Mouse (Mus musculus) bone marrow, adult 2 months (tissue): Measurements from ENCODE around the gene Cfap77. TPM values are rescaled to one million over a fixed set of nuclear protein-coding genes. Genes with fewer than 3 reads are reported as not detected.

Experiments
- H3K27ac ChIP-seq: fragments of 200-500 bp; 2 replicates; pipeline ENCODE4 v1.5.1; 2012; ENCODE audit warnings: low read depth, mild to moderate bottlenecking, control low read depth, inconsistent platforms, low read length; ENCODE audit not compliant: control insufficient read depth, poor library complexity, insufficient read depth
- H3K4me1 ChIP-seq: fragments of 200-500 bp; 2 replicates; pipeline ENCODE4 v1.6.1; 2011; ENCODE audit warnings: low read length; ENCODE audit not compliant: control insufficient read depth, insufficient read depth
- H3K4me3 ChIP-seq: fragments of 200-500 bp; replicated peaks from 2 replicates; pipeline ENCODE3; 2011; ENCODE audit warnings: mild to moderate bottlenecking, low read depth, low read length, control low read depth; ENCODE audit not compliant: control insufficient read depth
- CTCF ChIP-seq: fragments of 200-500 bp; IDR thresholded peaks from 2 replicates; pipeline ENCODE4 v1.5.1; 2011; ENCODE audit warnings: low read length, control low read depth; ENCODE audit not compliant: control insufficient read depth, insufficient read depth
- POLR2A ChIP-seq: fragments of 200-500 bp; IDR thresholded peaks from 2 replicates; pipeline ENCODE4 v1.6.1; 2011; ENCODE audit warnings: low read depth, mild to moderate bottlenecking, control low read depth, low read length, borderline replicate concordance; ENCODE audit not compliant: control insufficient read depth
- WGBS: fragments of 180-500 bp; shearing (Covaris S2); methylation state at CpG from one replicate; pipeline ENCODE4 v1.1.7; 2018; 5-methylcytosine and 5-hydroxymethylcytosine counted together
- polyA plus RNA-seq: library from polyadenylated mRNA; stranded (reverse); fragments of >200 nt; gene quantifications from 2 replicates; pipeline ENCODE4 v1.2.4, GENCODE M21; 2011; ENCODE audit warnings: low replicate concordance; ENCODE audit not compliant: missing spikeins, insufficient read depth, insufficient read length

Gene Cfap77
- polyA plus RNA-seq, 1 experiment: not detected

DNA sequence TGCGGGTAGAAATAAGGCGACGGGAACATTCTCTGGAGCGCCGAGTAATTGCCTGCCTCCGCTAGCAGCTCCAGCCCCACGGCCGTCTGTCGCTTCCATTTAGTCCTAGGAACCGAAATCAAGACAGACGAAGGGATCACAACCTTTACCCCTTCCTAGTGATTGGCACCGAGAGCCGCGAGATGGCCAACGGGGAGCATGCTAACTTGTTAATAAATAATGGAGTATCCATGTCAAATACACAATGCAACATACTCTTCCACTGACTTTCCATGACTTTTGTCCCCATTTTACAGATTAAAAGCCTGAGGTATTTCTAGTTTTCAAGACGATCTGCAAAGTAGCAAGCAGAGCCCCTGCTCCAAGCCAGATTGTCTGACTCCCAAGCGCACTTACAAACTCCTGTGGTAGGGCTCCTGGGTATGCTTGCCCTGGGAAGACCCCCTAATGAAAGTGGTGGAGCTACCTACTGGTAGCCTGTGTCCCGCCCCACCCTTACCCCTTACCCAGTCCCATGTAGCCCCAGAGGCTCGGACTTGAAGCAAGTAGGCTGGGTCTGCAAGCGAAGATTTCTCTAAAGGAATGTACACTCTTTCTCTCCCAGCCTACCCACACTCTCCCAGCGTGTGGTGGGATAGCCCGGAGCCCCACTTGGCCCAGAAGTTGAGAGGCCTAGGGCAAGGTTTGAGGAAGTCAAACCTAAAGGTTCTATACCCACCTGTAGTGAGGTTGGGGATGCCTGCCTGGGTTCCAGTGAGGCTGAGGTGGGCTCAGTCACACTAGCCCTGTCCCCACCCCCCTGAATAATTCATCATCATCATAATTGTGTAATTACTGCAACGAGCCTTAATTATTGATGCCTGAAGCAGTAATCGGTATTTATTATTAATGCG lies 144.8 kb downstream of the Cfap77 start:
- Histone ChIP-seq H3K4me3 (no peak overlapping the region), H3K27ac (no peak overlapping the region), H3K4me1 (no peaks in the 10 kb centered on the region)
- WGBS: 16% methylated on average over 25 of the region's 25 CpGs
- TF ChIP-seq CTCF (no peak), POLR2A (no peak)

DNA sequence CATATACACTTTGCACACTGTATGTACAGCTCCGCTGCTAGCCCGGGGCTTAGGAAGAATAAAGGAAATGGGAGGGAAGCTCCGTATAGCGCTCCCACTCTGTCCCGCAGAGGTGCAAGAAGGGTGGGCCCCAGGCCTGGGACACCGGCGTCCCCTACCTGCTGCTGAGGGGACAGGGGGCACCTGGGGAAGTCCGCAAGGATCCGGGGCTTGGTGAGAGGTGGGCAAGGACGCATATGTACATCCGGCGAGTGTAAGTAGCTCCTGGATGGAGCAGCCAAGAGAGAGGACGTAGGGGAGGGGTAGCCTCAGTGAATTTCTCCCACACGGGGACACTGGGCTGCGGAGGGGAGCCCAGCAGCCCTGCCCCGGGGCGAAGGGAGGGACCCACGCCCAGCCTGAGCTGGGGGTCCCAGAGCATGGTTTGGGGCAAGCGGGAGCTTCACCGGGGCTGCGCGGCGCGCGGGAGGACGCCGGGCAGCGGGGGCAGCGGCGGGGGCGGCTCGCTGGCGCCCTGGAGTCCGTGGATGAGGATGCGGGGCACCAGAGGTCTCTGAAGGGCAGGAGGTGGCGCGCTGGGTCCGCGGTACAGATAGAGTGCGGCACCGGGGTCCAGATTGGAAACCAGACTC lies 145.6 kb downstream of the Cfap77 start:
- no peak overlapping the region for H3K27ac ChIP-seq
- no peak overlapping the region for H3K4me3 ChIP-seq
- TF ChIP-seq POLR2A (no peak), CTCF (no peak)
- H3K4me1 ChIP-seq: no peaks in the 10 kb centered on the region
- WGBS: 6% methylated on average over 40 of the region's 41 CpGs

DNA sequence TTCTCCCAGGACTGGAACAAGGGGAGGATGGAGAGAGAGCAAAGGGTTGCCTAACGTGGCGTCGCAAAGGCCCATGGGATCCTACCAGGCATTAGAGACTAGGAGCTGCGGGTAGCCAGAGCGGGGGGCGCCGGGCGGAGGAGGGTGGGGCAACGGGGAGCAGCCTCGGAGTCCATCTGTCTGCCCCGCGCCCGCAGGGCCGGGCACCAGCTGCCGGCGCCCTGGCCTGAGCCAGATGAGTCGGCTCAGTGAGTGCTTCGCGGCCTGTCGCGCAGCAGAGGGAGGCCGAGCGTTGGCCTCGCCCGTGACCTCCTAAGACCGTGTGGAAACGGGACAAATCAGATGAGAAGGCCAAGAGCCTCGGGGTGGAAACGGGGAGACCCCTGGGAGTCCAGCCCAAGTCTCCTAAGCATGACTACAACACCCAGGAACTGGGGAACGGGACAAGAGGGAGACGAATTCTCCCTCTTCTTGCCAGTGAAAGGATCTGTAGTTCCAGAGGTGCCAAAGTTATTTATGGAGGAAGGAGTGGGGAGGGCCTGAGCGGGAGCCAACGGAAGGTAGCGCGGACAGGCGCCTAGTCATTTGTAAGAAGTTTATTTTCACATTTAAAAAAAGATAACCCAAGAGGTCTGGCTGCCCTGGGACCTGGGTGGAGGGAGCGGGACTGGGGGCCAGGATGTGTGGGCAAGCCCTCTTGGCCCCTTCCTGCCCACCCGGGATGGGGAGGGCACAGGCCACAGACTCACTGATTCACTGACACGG lies 146.3 kb downstream of the Cfap77 start:
- H3K4me1 ChIP-seq: no peaks in the 10 kb centered on the region
- TF ChIP-seq POLR2A: no peak
- no peak for TF ChIP-seq CTCF
- no peak overlapping the region for H3K27ac ChIP-seq
- 2% methylated on average over 39 of the region's 39 CpGs for WGBS
- no peak overlapping the region for H3K4me3 ChIP-seq

DNA sequence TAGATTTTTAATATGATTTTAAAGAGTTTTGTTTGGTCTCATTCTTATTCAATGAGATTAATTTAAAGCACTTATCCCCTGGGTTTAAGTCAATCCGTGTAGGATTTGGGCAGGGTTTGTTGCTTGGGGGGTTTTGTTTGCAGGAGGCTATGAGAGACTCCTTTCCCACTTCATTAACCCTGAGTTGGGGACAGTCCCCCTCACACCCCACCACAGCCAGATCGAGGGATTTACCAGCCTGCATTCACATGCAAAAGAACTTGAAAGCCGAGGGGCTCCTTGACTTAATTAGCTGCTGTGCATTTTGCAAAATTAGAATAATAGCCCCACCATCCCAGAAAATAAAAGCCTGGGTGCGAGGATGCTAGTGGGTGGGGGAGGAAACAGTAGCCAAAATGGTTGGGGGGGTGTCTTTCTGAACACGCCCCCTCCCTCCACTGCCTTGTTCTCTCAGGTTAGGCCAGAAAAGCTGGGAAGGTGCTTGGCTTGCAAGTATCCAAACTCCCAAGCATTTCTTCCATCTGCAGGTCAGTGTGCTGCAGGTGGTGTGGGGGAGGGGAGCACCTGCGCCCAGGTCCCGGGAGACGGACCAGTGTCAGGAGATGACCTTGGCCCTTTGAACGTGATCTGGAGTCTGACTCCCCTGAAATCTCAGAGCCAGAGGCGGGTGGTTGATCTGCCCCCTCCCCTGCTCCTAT lies 147.0 kb downstream of the Cfap77 start:
- 30% methylated on average over 10 of the region's 10 CpGs for WGBS
- TF ChIP-seq POLR2A (no peak), CTCF (no peak)
- no peaks in the 10 kb centered on the region for H3K4me1 ChIP-seq

DNA sequence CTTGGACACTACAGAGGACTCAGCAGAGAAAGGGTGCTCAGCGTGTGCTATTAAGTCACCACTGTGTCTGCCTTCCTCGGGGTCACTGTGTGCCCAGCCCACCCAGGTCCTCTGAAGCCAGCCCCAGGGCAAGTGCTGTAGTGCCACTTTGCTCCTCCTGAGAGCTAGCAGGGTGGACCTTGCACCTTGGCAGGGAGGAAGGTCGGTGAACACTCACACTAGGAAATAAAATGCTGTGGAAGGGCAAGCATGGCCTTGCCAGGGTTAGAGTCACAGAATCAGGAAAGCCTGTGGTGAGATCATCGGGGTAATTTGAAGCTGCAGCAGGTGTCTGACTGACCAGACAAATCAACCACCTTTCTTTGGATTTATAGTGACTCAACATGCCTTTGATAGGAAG lies 149.3 kb downstream of the Cfap77 start:
- Histone ChIP-seq H3K4me3 (no peak overlapping the region), H3K4me1 (no peaks in the 10 kb centered on the region), H3K27ac (no peak overlapping the region)
- TF ChIP-seq CTCF (no peak), POLR2A (no peak)
- 79% methylated on average over 4 of the region's 4 CpGs for WGBS

More for the DNA sequence above, 147.0 kb downstream of the Cfap77 start:
- H3K27ac ChIP-seq: no peak overlapping the region
- no peak overlapping the region for H3K4me3 ChIP-seq

DNA sequence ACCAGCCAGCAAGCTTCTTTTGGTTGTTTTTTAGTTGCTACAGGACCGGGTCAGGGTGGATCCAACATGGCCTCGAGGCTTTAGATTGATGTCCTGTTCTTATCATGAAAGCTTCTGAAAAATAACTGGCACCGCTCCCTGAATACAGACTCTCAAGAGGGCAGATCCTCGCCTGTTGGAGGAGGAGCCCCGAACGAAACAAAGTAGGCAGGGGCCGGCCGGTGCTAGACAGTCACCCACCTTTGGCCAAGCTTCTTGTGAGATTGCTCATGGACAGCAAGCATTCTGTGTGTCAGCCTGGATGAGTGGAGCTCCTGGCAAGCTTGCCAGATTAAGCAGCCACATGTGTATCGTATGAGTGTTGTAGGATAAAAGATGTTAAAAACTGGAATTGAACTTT lies 150.1 kb downstream of the Cfap77 start:
- no peak overlapping the region for H3K4me3 ChIP-seq
- no peaks in the 10 kb centered on the region for H3K4me1 ChIP-seq
- WGBS: 90% methylated on average over 9 of the region's 9 CpGs
- no peak overlapping the region for H3K27ac ChIP-seq
- no peak for TF ChIP-seq CTCF
- no peak for TF ChIP-seq POLR2A

DNA sequence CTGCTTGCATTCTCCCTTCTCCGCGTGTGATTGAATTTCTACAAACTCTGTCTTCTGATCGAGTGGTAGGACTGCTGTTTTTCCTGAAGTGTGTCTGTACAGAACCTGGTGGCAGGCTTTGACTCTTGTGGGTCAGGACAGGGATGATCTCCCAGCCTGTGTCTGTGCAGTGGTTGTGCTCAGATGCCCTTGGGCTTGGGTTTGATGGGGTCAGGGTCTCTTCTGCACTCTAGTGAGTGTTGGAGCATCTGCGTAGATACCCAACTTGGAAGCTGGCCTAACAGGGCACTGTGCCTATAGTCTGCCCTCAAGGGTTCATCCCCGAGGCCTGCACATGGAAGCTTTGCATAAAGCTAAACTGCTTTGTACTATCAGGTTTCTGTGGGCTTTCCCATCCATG lies 151.0 kb downstream of the Cfap77 start:
- 83% methylated on average over 5 of the region's 5 CpGs for WGBS
- H3K4me3 ChIP-seq: no peak overlapping the region
- H3K4me1 ChIP-seq: no peaks in the 10 kb centered on the region
- H3K27ac ChIP-seq: no peak overlapping the region
- TF ChIP-seq POLR2A (no peak), CTCF (no peak)

DNA sequence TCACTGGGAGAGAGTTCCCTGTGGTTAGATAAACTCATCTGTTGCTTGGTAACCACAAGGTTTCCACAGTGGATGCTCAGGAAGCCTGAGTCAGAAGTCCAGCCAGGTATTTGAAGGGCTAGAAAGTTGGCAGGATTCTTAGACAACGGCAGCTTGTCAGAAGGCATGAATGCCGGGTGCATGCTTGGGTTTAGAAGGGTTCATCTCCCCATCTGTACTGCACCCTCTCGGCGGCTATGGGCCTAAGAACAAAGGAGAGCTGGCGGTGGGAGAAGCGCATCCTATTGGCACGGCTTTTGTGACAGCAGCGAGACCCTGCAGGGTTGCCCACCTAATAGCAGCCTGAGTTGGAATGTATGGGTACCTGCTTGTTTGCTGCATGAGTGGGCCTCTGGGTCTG lies 152.6 kb downstream of the Cfap77 start:
- WGBS: 90% methylated on average over 8 of the region's 8 CpGs
- no peak for TF ChIP-seq POLR2A
- no peak for TF ChIP-seq CTCF
- no peaks in the 10 kb centered on the region for H3K4me1 ChIP-seq
- no peak overlapping the region for H3K27ac ChIP-seq
- H3K4me3 ChIP-seq: no peak overlapping the region
